Mouse (Mus musculus) hindbrain, embryonic 10.5 days (tissue): Measurements from ENCODE around the gene Nono. TPM values are rescaled to one million over a fixed set of nuclear protein-coding genes. Genes with fewer than 3 reads are reported as not detected.

Source experiments
- polyA plus RNA-seq: library from polyadenylated mRNA; unstranded; fragments of >200 nt; fragmentation: Nextera tagmentation; extraction: Ambion mirVana; gene quantifications from 2 replicates; pipeline ENCODE4 v1.2.1, GENCODE M21; 2016

Gene Nono
- polyA plus RNA-seq, 1 experiment from 2014 or later: 554 TPM

Other genes starting within 250 kb of the Nono start
- gene Snx12, start 206.8 kb upstream of the Nono start, polyA plus RNA-seq: 64.3 and 69.3 TPM in 2 replicates
- 1.3 and 2.3 TPM in 2 replicates for gene Foxo4, start 174.8 kb upstream of the Nono start, polyA plus RNA-seq
- not detected in 2 replicates for gene Gm614, start 165.3 kb upstream of the Nono start, polyA plus RNA-seq
- 4.8 and 5.0 TPM in 2 replicates for gene Il2rg, start 161.1 kb upstream of the Nono start, polyA plus RNA-seq
- not detected in 2 replicates for gene Gm20489, start 160.3 kb upstream of the Nono start, polyA plus RNA-seq
- 34.7 and 38.6 TPM in 2 replicates for gene Med12, start 155.3 kb upstream of the Nono start, polyA plus RNA-seq
- gene Nlgn3, start 130.2 kb upstream of the Nono start, polyA plus RNA-seq: 5.8 and 14.8 TPM in 2 replicates
- 0.46 TPM in 1 of 2 replicates, not detected in the other for gene Gjb1, start 52.9 kb upstream of the Nono start, polyA plus RNA-seq
- 21.4 and 22.0 TPM in 2 replicates for gene Zmym3, start 8.5 kb upstream of the Nono start, polyA plus RNA-seq
- 1.7 and 2.1 TPM in 2 replicates for gene Itgb1bp2, start 19.8 kb downstream of the Nono start, polyA plus RNA-seq
- gene Taf1, start 103.4 kb downstream of the Nono start, polyA plus RNA-seq: 16.2 and 19.8 TPM in 2 replicates
- 138 and 140 TPM in 2 replicates for gene Ogt, start 210.7 kb downstream of the Nono start, polyA plus RNA-seq